23 mouse cellular contexts compared by ENCODE assay signal in genomic region chr7:123117209-123117608, GRCm38 (mm10).
"Had no signal": no experiment of that assay in that cellular context is flagged by ENCODE, and none has a peak within 500 bp of the region (broad histone marks: within the 10 kb centered on the region; RNA-seq: fewer than 3 reads in every experiment).

No protein-coding gene starts in this region.

- DNase-seq: gastrocnemius, postnatal 14 days; gastrocnemius, postnatal 36 days; heart, postnatal 10 days; heart, postnatal 4 days; kidney, adult 11 months; kidney, adult 8-10 months; kidney, postnatal 10 days; kidney, postnatal 25 days; kidney, postnatal 4 days; liver had no signal

- H3K9me3 ChIP-seq: heart, embryonic 10.5 days; heart, embryonic 12.5 days; hindbrain, embryonic 10.5 days; hindbrain, embryonic 12.5 days; limb, embryonic 10.5 days; limb, embryonic 12.5 days; liver, embryonic 12.5 days had no signal

- ATAC-seq: hindbrain, embryonic 16.5 days; inflammation-experienced regulatory T-cells, adult 6 months had no signal

- H3K27me3 ChIP-seq: heart, embryonic 12.5 days; hindbrain, embryonic 12.5 days; limb, embryonic 12.5 days; liver, embryonic 12.5 days had no signal

- H3K36me3 ChIP-seq: heart, embryonic 10.5 days; heart, embryonic 12.5 days; hindbrain, embryonic 10.5 days; hindbrain, embryonic 12.5 days; limb, embryonic 10.5 days; limb, embryonic 12.5 days; liver, embryonic 12.5 days had no signal

- H3K4me3 ChIP-seq: heart, embryonic 10.5 days; heart, embryonic 12.5 days; hindbrain, embryonic 10.5 days; hindbrain, embryonic 12.5 days; layer of hippocampus, adult 2 months; left cerebral cortex, adult 2 months; limb, embryonic 10.5 days; limb, embryonic 12.5 days; liver, embryonic 12.5 days had no signal

- H3K4me1 ChIP-seq: heart, embryonic 10.5 days; heart, embryonic 12.5 days; hindbrain, embryonic 10.5 days; hindbrain, embryonic 12.5 days; limb, embryonic 12.5 days had no signal

- H3K27ac ChIP-seq: heart, embryonic 10.5 days; hindbrain, embryonic 10.5 days; hindbrain, embryonic 12.5 days; hindbrain, embryonic 14.5 days; layer of hippocampus, adult 2 months; left cerebral cortex, adult 2 months; limb, embryonic 10.5 days; limb, embryonic 12.5 days; liver, embryonic 12.5 days; liver, embryonic 14.5 days had no signal

- H3K9ac ChIP-seq: heart, embryonic 12.5 days; hindbrain, embryonic 12.5 days; hindbrain, embryonic 14.5 days; limb, embryonic 12.5 days; liver, embryonic 12.5 days; liver, embryonic 14.5 days had no signal

- H3K4me2 ChIP-seq: heart, embryonic 12.5 days; hindbrain, embryonic 12.5 days; hindbrain, embryonic 14.5 days; limb, embryonic 12.5 days; liver, embryonic 12.5 days had no signal
